Mouse (Mus musculus): ENCODE data around the gene Serpinb9e.
"Not testable (repeated sequence)": the region's sequence is repeated elsewhere in the genome, so short reads cannot be mapped to it uniquely, and the experiment has no call there.

Gene Serpinb9e

DNA sequence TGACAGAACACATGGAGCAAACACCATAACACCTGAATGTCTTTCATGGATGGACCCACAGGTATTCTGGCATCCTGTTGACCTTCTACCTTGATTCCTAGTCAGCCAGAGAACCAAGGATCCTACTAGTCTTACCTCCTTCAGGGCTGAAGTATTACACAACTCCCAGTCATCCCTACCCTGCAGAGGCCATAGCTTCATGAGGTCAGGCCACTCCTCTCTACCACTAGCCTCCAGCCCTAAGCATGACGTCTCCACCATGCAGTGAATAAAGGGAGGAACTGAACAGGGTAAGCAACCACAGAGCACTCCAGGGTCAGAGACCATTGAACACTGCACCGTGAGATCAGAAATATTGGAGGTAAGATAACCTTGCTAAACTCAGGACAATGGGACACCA, at the start of gene Serpinb9e:
Gene Serpinb9e (plus strand): TSS at position 301 of the 400 bp plus-strand sequence.
- not testable (repeated sequence) for DNase-seq (ENCODE audit: low spot score)

DNA sequence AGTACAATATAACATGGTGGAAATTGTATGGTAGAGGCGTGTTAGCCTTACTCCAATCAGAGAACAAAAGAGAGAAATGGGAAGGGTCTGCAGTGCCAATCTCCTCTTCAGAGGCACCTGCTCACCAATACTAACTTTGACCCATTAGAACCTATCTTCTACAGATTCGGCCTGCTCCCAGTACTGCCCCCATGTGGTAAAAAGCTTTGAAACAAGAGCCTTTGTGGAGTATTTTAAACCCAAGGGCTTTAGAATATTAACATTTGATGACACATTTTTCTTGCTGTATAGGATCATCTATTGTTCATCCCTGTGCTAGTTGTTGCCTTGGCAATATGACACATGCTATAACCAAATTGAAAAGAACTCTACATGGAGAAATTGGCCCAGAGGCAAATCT, 49.7 kb upstream of the Serpinb9e start:
- no peak for DNase-seq (ENCODE audit: low spot score)

DNA sequence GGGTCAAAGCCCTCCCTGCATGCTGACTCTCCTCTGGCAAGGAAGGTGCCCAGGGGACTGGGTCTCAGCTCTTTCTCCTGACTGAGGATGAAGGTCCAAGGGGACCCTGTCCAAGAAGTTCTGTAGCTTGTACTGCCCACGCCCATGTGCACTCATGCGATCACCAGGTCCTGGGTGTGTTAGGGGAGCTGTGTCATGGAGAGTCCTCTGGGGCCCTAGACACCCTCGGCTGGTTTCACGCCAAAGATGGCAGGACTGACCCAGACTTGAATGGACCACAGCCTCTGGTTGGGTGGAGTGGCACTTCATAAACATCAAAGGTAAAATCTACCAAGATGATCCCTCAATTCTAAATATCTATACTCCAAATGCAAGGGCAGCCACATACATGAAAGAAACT, 59.2 kb downstream of the Serpinb9e start:
- DNase-seq (ENCODE audit: low spot score): not testable (repeated sequence)

Measured in ovary, adult 18-20 months (tissue).